Mouse (Mus musculus): ENCODE measurements around the gene Olfml2a.

Olfml2a gene

GRCm38 (mm10) chr2:39011971-39012370, 80.2 kb downstream of the Olfml2a start:
- no peak for DNase-seq (ENCODE audit: low spot score)

- DNase-seq (ENCODE audit: low spot score), result no peak
These were observed 81.0 kb downstream of the Olfml2a start for GRCm38 (mm10) chr2:39012768-39013279.
